Mouse (Mus musculus) forebrain, embryonic 12.5 days (tissue): Measurements from ENCODE around the gene Fam83f. TPM values are rescaled to one million over a fixed set of nuclear protein-coding genes. Genes with fewer than 3 reads are reported as not detected.
"Not testable (repeated sequence)": the region's sequence is repeated elsewhere in the genome, so short reads cannot be mapped to it uniquely, and the experiment has no call there.

ENCODE experiments used
- ATAC-seq: fragments of 200-750 bp; cut with Nextera tagmentation; 2 replicates; pipeline ENCODE4 v1.8.0; 2017; ENCODE audit warnings: moderate TSS enrichment; ENCODE audit not compliant: low FRiP score
- H3K27ac ChIP-seq: fragments of 300-500 bp; sonication (generic); 2 replicates; pipeline ENCODE4 v1.5.1; 2016; ENCODE audit warnings: mild to moderate bottlenecking
- H3K27me3 ChIP-seq: fragments of 300-500 bp; sonication (generic); 2 replicates; pipeline ENCODE4 v1.6.1; 2016; ENCODE audit warnings: mild to moderate bottlenecking
- H3K36me3 ChIP-seq: fragments of 300-500 bp; sonication (generic); replicated peaks from 2 replicates; pipeline ENCODE4 v1.6.1; 2016; ENCODE audit warnings: mild to moderate bottlenecking
- H3K4me1 ChIP-seq: fragments of 300-500 bp; sonication (generic); 2 replicates; pipeline ENCODE4 v1.6.1; 2016
- H3K4me2 ChIP-seq: fragments of 300-500 bp; sonication (generic); 2 replicates; pipeline ENCODE4 v1.6.1; 2016; ENCODE audit warnings: mild to moderate bottlenecking, moderate library complexity
- H3K4me3 ChIP-seq: fragments of 300-500 bp; sonication (generic); replicated peaks from 2 replicates; pipeline ENCODE4 v1.5.1; 2016; ENCODE audit warnings: mild to moderate bottlenecking
- H3K9ac ChIP-seq: fragments of 300-500 bp; sonication (generic); 2 replicates; pipeline ENCODE4 v1.6.1; 2016; ENCODE audit warnings: mild to moderate bottlenecking
- H3K9me3 ChIP-seq: fragments of 300-500 bp; sonication (generic); 2 replicates; pipeline ENCODE4 v1.6.1; 2016
- WGBS: fragments of 180-500 bp; shearing (Covaris S2); methylation state at CpG from one replicate; pipeline ENCODE4 v1.1.7; 2016; 5-methylcytosine and 5-hydroxymethylcytosine counted together
- microRNA-seq: library from miRNA; unstranded; fragments of <30 nt; microRNA quantifications from one replicate; pipeline ENCODE4, GENCODE M21; 2017
- polyA plus RNA-seq: library from polyadenylated mRNA; unstranded; fragments of >200 nt; fragmentation: Nextera tagmentation; extraction: Ambion mirVana; gene quantifications from 2 replicates; pipeline ENCODE4 v1.2.1, GENCODE M21; 2016

The Fam83f gene
- polyA plus RNA-seq, 1 experiment from 2014 or later, result 0.54 TPM

GRCm38 (mm10) chr15:80735708-80736107 is 64.1 kb downstream of the Fam83f start:
- not testable (repeated sequence) for H3K9ac ChIP-seq, H3K4me3 ChIP-seq
- WGBS, result 91% methylated on average over 4 of the region's 4 CpGs

GRCm38 (mm10) chr15:80736553-80736952 is 64.9 kb downstream of the Fam83f start:
- H3K4me3 ChIP-seq, result no peak overlapping the region
- 53% methylated on average over 1 of the region's 1 CpGs for WGBS
- peaks cover 7% of the 10 kb centered on the region for H3K4me1 ChIP-seq
- H3K36me3 ChIP-seq, result no peaks in the 10 kb centered on the region
- H3K9ac ChIP-seq, result no peak overlapping the region
- no peak for ATAC-seq
- no peaks in the 10 kb centered on the region for H3K27me3 ChIP-seq
- H3K27ac ChIP-seq, result no peak overlapping the region
- no peak overlapping the region for H3K4me2 ChIP-seq
- no peaks in the 10 kb centered on the region for H3K9me3 ChIP-seq

More at GRCm38 (mm10) chr15:80735708-80736107, 64.1 kb downstream of the Fam83f start:
- H3K4me1 ChIP-seq, H3K4me2 ChIP-seq, H3K27me3 ChIP-seq, H3K36me3 ChIP-seq, ATAC-seq, H3K27ac ChIP-seq, H3K9me3 ChIP-seq: not testable (repeated sequence)

DNA sequence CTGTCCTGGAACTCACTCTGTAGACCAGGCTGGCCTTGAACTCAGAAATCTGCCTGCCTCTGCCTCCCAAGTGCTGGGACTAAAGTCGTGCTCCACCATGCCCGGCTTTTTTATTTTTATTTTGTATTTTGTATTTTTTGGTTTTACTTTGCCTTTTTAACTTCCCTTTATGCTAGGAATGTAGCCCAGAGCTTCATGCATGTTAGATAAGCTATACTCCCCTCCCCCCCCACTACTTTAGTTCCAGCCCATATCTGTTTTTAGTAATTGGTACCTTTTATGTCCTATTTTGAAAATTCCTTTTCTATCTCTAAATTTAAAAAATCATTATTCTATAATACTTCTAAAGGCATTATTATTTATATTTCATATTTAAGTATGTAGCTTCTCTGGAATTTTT is 66.6 kb downstream of the Fam83f start:
- Histone ChIP-seq H3K4me1 (no peaks in the 10 kb centered on the region), H3K27ac (no peak overlapping the region), H3K4me3 (no peak overlapping the region), H3K9ac (no peak overlapping the region), H3K4me2 (no peak overlapping the region), H3K27me3 (no peaks in the 10 kb centered on the region), H3K36me3 (no peaks in the 10 kb centered on the region), H3K9me3 (no peaks in the 10 kb centered on the region)
- whole genome bisulfite sequencing, result 96% methylated on average over 2 of the region's 2 CpGs
- no peak for ATAC-seq

DNA sequence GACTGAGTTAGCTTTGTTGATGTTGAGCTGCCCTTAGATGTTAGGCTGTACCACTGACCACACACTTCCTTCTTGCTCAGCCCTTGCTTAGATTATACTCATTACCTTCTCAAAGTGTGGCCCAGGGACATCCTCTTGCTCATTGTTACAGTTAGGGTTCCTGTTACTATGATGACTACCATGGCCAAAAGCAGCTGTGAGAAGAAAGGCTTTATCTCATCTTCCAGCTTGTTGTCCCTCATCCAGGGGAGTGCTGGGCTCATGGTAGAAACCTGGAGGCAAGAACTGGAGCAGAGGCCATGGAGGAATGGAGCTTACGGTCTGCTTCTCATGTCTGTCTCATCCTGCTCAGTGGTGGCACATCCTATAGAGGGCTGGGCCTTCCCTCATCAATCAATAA is 68.3 kb downstream of the Fam83f start:
- no peak for ATAC-seq
- H3K4me1 ChIP-seq, result no peaks in the 10 kb centered on the region
- H3K9ac ChIP-seq, result no peak overlapping the region
- no peak overlapping the region for H3K4me2 ChIP-seq
- 100% methylated on average over 1 of the region's 1 CpGs for WGBS
- no peaks in the 10 kb centered on the region for H3K9me3 ChIP-seq
- no peak overlapping the region for H3K27ac ChIP-seq
- no peak overlapping the region for H3K4me3 ChIP-seq
- no peaks in the 10 kb centered on the region for H3K36me3 ChIP-seq
- no peaks in the 10 kb centered on the region for H3K27me3 ChIP-seq

DNA sequence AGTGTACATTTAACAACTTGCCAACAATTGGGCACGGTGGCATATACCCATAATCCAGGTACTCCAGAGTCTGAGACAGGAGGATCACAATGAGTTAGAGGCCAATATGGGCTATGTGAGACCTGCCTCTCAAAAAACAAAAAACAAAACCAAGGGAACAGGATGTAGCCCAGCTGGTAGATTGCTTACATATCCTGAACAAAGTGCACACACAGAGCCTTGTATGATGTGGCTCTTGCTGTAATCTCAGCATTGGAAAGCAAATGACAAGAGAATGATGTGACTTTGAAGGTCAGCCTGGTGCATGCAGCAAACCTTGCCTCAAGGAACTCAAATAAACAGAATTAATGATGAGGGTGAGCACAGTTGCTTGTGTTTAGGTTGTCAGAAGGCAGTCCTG is 70.2 kb downstream of the Fam83f start:
- no peak for ATAC-seq
- Histone ChIP-seq H3K4me1 (no peaks in the 10 kb centered on the region), H3K9me3 (no peaks in the 10 kb centered on the region), H3K27ac (no peak overlapping the region), H3K36me3 (no peaks in the 10 kb centered on the region), H3K4me3 (no peak overlapping the region), H3K4me2 (no peak overlapping the region), H3K27me3 (no peaks in the 10 kb centered on the region), H3K9ac (no peak overlapping the region)
- 82% methylated on average over 1 of the region's 1 CpGs for WGBS

DNA sequence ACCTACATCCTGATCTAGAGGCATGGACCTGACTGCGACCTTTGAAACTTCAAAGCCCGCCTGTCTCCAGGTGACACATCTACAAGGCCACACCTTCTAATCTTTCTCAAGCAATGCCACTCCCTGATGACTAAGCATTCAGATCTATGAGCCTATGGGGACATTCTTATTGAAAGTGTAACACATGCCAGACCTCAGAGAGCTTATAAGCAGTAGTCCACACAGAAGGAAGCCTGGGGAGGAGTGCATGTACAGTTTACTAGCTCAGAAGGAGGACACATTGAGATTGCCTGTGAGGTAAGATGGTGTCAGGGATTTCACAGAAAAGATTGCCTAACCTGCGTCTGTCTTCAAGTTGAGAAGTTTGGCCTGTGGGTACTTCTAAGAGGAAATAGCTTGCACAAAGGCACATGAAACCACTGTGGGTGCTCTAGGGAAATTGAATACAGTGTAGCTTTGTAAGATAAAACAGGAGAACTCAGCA is 71.4 kb downstream of the Fam83f start:
- H3K9ac ChIP-seq, result no peak overlapping the region
- H3K9me3 ChIP-seq, result no peaks in the 10 kb centered on the region
- no peaks in the 10 kb centered on the region for H3K27me3 ChIP-seq
- no peak overlapping the region for H3K4me2 ChIP-seq
- H3K36me3 ChIP-seq, result no peaks in the 10 kb centered on the region
- H3K4me3 ChIP-seq, result no peak overlapping the region
- H3K27ac ChIP-seq, result no peak overlapping the region
- no peaks in the 10 kb centered on the region for H3K4me1 ChIP-seq
- 93% methylated on average over 3 of the region's 3 CpGs for whole genome bisulfite sequencing
- no peak for ATAC-seq

DNA sequence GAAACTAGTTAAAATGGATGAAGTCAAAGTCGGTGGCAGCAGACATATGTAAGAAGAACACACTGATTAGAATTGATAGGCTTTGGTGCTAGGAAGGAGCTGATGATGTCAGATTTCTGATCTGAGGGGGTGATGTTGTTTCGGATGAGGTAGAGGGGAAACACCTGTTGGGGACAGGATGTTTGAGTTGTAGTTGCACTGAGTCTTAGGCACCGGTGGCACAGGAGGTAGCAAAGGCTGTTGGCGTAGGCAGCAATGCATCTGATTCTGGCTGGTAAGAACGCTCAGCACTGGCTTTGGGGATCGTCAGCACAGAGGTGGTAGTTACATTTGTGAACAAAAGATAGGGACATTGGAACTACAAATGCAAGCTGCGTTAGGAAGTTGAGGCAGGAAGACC is 72.0 kb downstream of the Fam83f start:
- H3K4me3 ChIP-seq, result no peak overlapping the region
- no peak for ATAC-seq
- no peaks in the 10 kb centered on the region for H3K27me3 ChIP-seq
- H3K36me3 ChIP-seq, result no peaks in the 10 kb centered on the region
- no peaks in the 10 kb centered on the region for H3K4me1 ChIP-seq
- no peak overlapping the region for H3K9ac ChIP-seq
- H3K4me2 ChIP-seq, result no peak overlapping the region
- no peak overlapping the region for H3K27ac ChIP-seq
- no peaks in the 10 kb centered on the region for H3K9me3 ChIP-seq
- 92% methylated on average over 7 of the region's 7 CpGs for WGBS

GRCm38 (mm10) chr15:80744667-80745422 is 73.2 kb downstream of the Fam83f start:
- H3K4me1 ChIP-seq, result no peaks in the 10 kb centered on the region
- H3K9ac ChIP-seq, result no peak overlapping the region
- 85% methylated on average over 3 of the region's 3 CpGs for WGBS
- H3K4me3 ChIP-seq, result no peak overlapping the region
- ATAC-seq, result no peak
- no peak overlapping the region for H3K4me2 ChIP-seq
- H3K27me3 ChIP-seq, result no peaks in the 10 kb centered on the region
- no peaks in the 10 kb centered on the region for H3K9me3 ChIP-seq
- no peaks in the 10 kb centered on the region for H3K36me3 ChIP-seq
- no peak overlapping the region for H3K27ac ChIP-seq

DNA sequence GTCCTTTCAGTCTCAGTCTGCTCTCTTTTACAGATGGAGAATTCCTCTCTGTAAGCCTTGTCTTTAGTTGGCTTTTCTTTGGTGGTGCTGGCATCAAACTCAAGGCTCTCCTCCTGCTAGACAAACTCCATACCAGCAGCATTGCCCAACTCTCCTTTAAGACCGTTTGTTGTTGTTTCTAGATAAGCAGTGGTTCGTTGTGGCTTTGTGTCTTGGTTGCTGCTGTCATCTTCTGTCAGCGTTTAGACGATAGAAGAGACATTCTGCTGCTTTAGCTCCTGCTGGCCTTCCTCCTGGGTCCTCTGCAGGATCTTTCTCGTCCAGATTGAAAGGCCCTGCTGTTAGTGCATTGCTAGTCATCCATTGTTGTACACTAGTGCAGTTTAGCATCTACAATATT is 77.3 kb downstream of the Fam83f start:
- H3K4me3 ChIP-seq, result no peak overlapping the region

More for the DNA sequence above, 77.3 kb downstream of the Fam83f start:
- H3K9ac ChIP-seq, result no peak overlapping the region
- 72% methylated on average over 5 of the region's 5 CpGs for WGBS
- H3K4me2 ChIP-seq, result no peak overlapping the region
- H3K4me1 ChIP-seq, result no peaks in the 10 kb centered on the region
- no peak for ATAC-seq
- H3K36me3 ChIP-seq, result no peaks in the 10 kb centered on the region
- no peaks in the 10 kb centered on the region for H3K9me3 ChIP-seq
- no peaks in the 10 kb centered on the region for H3K27me3 ChIP-seq
- H3K27ac ChIP-seq, result no peak overlapping the region

Small RNA genes within 50 kb of the gene (microRNA-seq; reads per million reads assigned to microRNA genes)
- gene Mir6957, result not detected

Other genes with a start within 250 kb of the Fam83f start
- not detected in 2 replicates for gene Enthd1, start 106.7 kb upstream of the Fam83f start, polyA plus RNA-seq
- gene Grap2, start 99.3 kb upstream of the Fam83f start, polyA plus RNA-seq, result 1.8 and 2.8 TPM in 2 replicates
- 54.3 and 62.5 TPM in 2 replicates for gene Tnrc6b, start 39.5 kb downstream of the Fam83f start, polyA plus RNA-seq